Mouse (Mus musculus) thymus, postnatal 0 days (tissue): ENCODE measurements around the gene Man1b1. TPM values are rescaled to one million over a fixed set of nuclear protein-coding genes. Genes with fewer than 3 reads are reported as not detected.
A peak's percentile ranks its signal among the peaks of the same experiment; 100 is the strongest.

Source experiments
- DNase-seq: peaks from one replicate; pipeline ENCODE4 v3.0.0-alpha.2; 2015; ENCODE audit warnings: low spot score
- polyA plus RNA-seq: library from polyadenylated mRNA; unstranded; fragments of >200 nt; fragmentation: Nextera tagmentation; extraction: Ambion mirVana; gene quantifications from 2 replicates; pipeline ENCODE4 v1.2.1, GENCODE M21; 2015

Gene Man1b1
- polyA plus RNA-seq, 1 experiment from 2014 or later, result 40.7 TPM

DNA sequence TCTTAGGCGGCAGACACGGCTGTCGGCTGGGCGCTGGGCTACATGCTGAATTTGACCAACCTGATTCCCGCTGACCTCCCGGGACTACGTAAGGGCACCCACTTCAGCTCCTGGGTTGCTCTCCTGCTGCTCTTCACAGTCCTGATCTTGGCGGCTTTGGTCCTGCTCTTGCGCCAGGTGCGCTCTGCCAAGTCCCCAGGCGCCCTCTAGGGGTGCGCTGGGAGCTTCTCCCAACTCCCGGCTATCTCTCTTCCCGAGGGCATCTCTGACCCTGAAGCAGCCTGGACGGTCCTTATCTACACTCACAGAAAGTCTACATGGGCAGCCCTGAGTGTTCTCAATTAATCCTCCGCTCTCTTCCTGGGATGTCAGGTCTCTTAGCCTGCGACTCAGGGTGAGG lies 68.6 kb downstream of the Man1b1 start:
- peak; percentile 33 for DNase-seq

Other genes with a start within 250 kb of the Man1b1 start
- gene Noxa1, start 237.2 kb upstream of the Man1b1 start, polyA plus RNA-seq, result 0.27 and 0.39 TPM in 2 replicates
- gene Nrarp, start 151.6 kb upstream of the Man1b1 start, polyA plus RNA-seq, result 9.5 TPM in 2 replicates
- 23.5 and 25.6 TPM in 2 replicates for gene Tor4a, start 135.5 kb upstream of the Man1b1 start, polyA plus RNA-seq
- 73.3 and 78.1 TPM in 2 replicates for gene Nelfb, start 120.8 kb upstream of the Man1b1 start, polyA plus RNA-seq
- gene Stpg3, start 117.7 kb upstream of the Man1b1 start, polyA plus RNA-seq, result 0.14 TPM in 1 of 2 replicates, not detected in the other
- 0.34 TPM in 1 of 2 replicates, not detected in the other for gene Fam166a, start 113.6 kb upstream of the Man1b1 start, polyA plus RNA-seq
- 460 and 503 TPM in 2 replicates for gene Tubb4b, start 107.6 kb upstream of the Man1b1 start, polyA plus RNA-seq
- 0.05 TPM in 1 of 2 replicates, not detected in the other for gene Slc34a3, start 98.0 kb upstream of the Man1b1 start, polyA plus RNA-seq
- not detected in 2 replicates for gene Rnf224, start 95.6 kb upstream of the Man1b1 start, polyA plus RNA-seq
- 0.80 and 1.2 TPM in 2 replicates for gene Rnf208, start 90.1 kb upstream of the Man1b1 start, polyA plus RNA-seq
- 0.19 and 0.33 TPM in 2 replicates for gene Cysrt1, start 89.9 kb upstream of the Man1b1 start, polyA plus RNA-seq
- gene AL732309.1, start 85.5 kb upstream of the Man1b1 start, polyA plus RNA-seq, result 3.4 and 4.9 TPM in 2 replicates
- gene Tmem203, start 76.9 kb upstream of the Man1b1 start, polyA plus RNA-seq, result 43.1 and 47.4 TPM in 2 replicates
- 10.2 and 12.6 TPM in 2 replicates for gene Tprn, start 69.7 kb upstream of the Man1b1 start, polyA plus RNA-seq
- gene Ssna1, start 59.9 kb upstream of the Man1b1 start, polyA plus RNA-seq, result 322 and 323 TPM in 2 replicates
- 71.5 and 80.6 TPM in 2 replicates for gene Anapc2, start 59.9 kb upstream of the Man1b1 start, polyA plus RNA-seq
- not detected in 2 replicates for gene Tmem210, start 44.2 kb upstream of the Man1b1 start, polyA plus RNA-seq
- 1.4 and 3.6 TPM in 2 replicates for gene Lrrc26, start 42.4 kb upstream of the Man1b1 start, polyA plus RNA-seq
- 0.12 and 0.21 TPM in 2 replicates for gene Grin1, start 13.2 kb upstream of the Man1b1 start, polyA plus RNA-seq
- 8.7 and 9.1 TPM in 2 replicates for gene Dpp7, start 24.0 kb downstream of the Man1b1 start, polyA plus RNA-seq
- gene Uap1l1, start 33.3 kb downstream of the Man1b1 start, polyA plus RNA-seq, result 21.3 and 24.6 TPM in 2 replicates
- 22.8 and 25.4 TPM in 2 replicates for gene Sapcd2, start 40.0 kb downstream of the Man1b1 start, polyA plus RNA-seq
- gene Entpd2, start 63.5 kb downstream of the Man1b1 start, polyA plus RNA-seq, result 7.6 and 9.0 TPM in 2 replicates
- gene Npdc1, start 67.0 kb downstream of the Man1b1 start, polyA plus RNA-seq, result 6.3 and 7.2 TPM in 2 replicates
- gene Fut7, start 90.9 kb downstream of the Man1b1 start, polyA plus RNA-seq, result 1.4 and 1.8 TPM in 2 replicates
- gene Abca2, start 96.4 kb downstream of the Man1b1 start, polyA plus RNA-seq, result 3.3 and 4.7 TPM in 2 replicates
- gene Clic3, start 124.5 kb downstream of the Man1b1 start, polyA plus RNA-seq, result 3.6 and 4.7 TPM in 2 replicates
- gene Paxx, start 128.8 kb downstream of the Man1b1 start, polyA plus RNA-seq, result 72.4 and 83.3 TPM in 2 replicates
- 6.3 TPM in 2 replicates for gene Ptgds, start 137.7 kb downstream of the Man1b1 start, polyA plus RNA-seq
- not detected in 2 replicates for gene Lcn12, start 161.6 kb downstream of the Man1b1 start, polyA plus RNA-seq
- 44.3 and 47.2 TPM in 2 replicates for gene Fbxw5, start 168.4 kb downstream of the Man1b1 start, polyA plus RNA-seq
- 5.6 and 6.4 TPM in 2 replicates for gene C8g, start 169.4 kb downstream of the Man1b1 start, polyA plus RNA-seq
- 58.1 and 59.1 TPM in 2 replicates for gene Traf2, start 214.6 kb downstream of the Man1b1 start, polyA plus RNA-seq
- gene Edf1, start 225.5 kb downstream of the Man1b1 start, polyA plus RNA-seq, result 466 and 515 TPM in 2 replicates
- gene Mamdc4, start 242.5 kb downstream of the Man1b1 start, polyA plus RNA-seq, result 0.53 and 1.0 TPM in 2 replicates
- gene Phpt1, start 242.9 kb downstream of the Man1b1 start, polyA plus RNA-seq, result 184 and 191 TPM in 2 replicates
- 0.04 and 0.49 TPM in 2 replicates for gene Ajm1, start 249.4 kb downstream of the Man1b1 start, polyA plus RNA-seq